Mouse (Mus musculus) brown adipose tissue, adult 24 weeks (tissue): ENCODE results near the gene Sf3a1. TPM values are rescaled to one million over a fixed set of nuclear protein-coding genes. Genes with fewer than 3 reads are reported as not detected.

Source experiments
- H3K27ac ChIP-seq: fragments of 200-500 bp; replicated peaks from 2 replicates; pipeline ENCODE4 v1.5.1; 2012; ENCODE audit warnings: low read depth, mild to moderate bottlenecking, low read length
- H3K4me1 ChIP-seq: fragments of 200-500 bp; 2 replicates; pipeline ENCODE4 v1.6.1; 2012; ENCODE audit warnings: low read length, mixed read lengths; ENCODE audit not compliant: control insufficient read depth, insufficient read depth, insufficient read length
- H3K4me3 ChIP-seq: fragments of 200-500 bp; 2 replicates; pipeline ENCODE4 v1.5.1; 2012; ENCODE audit warnings: low read depth, mild to moderate bottlenecking, low read length, moderate library complexity; ENCODE audit not compliant: insufficient read depth
- polyA plus RNA-seq: library from polyadenylated mRNA; stranded (reverse); fragments of >200 nt; gene quantifications from 2 replicates; pipeline ENCODE4 v1.2.4, GENCODE M21; 2012; ENCODE audit not compliant: missing spikeins, insufficient read depth, insufficient read length

Sf3a1 gene
- polyA plus RNA-seq, 1 experiment: 7.3 TPM

GRCm38 (mm10) chr11:4206563-4206962 is 46.4 kb downstream of the Sf3a1 start:
- Histone ChIP-seq H3K4me1 (peaks cover 35% of the 10 kb centered on the region), H3K27ac (no peak overlapping the region; the same call in 1 of the 2 replicates)

GRCm38 (mm10) chr11:4207655-4208054 is 47.5 kb downstream of the Sf3a1 start:
- Histone ChIP-seq H3K27ac (peak overlapping the region; percentile 67), H3K4me1 (peaks cover 33% of the 10 kb centered on the region), H3K4me3 (no peak overlapping the region)

More at GRCm38 (mm10) chr11:4206563-4206962, 46.4 kb downstream of the Sf3a1 start:
- no peak overlapping the region for H3K4me3 ChIP-seq

GRCm38 (mm10) chr11:4209556-4209955 is 49.4 kb downstream of the Sf3a1 start:
- Histone ChIP-seq H3K27ac (no peak overlapping the region), H3K4me3 (no peak overlapping the region), H3K4me1 (peaks cover 21% of the 10 kb centered on the region)

- H3K27ac ChIP-seq: no peak overlapping the region
- no peak overlapping the region for H3K4me3 ChIP-seq
- peaks cover 25% of the 10 kb centered on the region for H3K4me1 ChIP-seq
These were observed 50.6 kb downstream of the Sf3a1 start for GRCm38 (mm10) chr11:4210786-4211185.

- Histone ChIP-seq H3K4me3 (no peak overlapping the region), H3K27ac (no peak overlapping the region), H3K4me1 (peaks cover 13% of the 10 kb centered on the region)
These were observed 53.0 kb downstream of the Sf3a1 start for GRCm38 (mm10) chr11:4213107-4213506.

GRCm38 (mm10) chr11:4214572-4214971 is 54.4 kb downstream of the Sf3a1 start:
- Histone ChIP-seq H3K27ac (no peak overlapping the region), H3K4me3 (no peak overlapping the region), H3K4me1 (peaks cover 14% of the 10 kb centered on the region)

- peaks cover 14% of the 10 kb centered on the region for H3K4me1 ChIP-seq
- 0 out of 2 replicates have a peak overlapping the region, but pooled peaks have one; percentile 2 for H3K27ac ChIP-seq
- no peak overlapping the region for H3K4me3 ChIP-seq
These were observed 54.9 kb downstream of the Sf3a1 start for GRCm38 (mm10) chr11:4215061-4215460.

- H3K4me1 ChIP-seq: peaks cover 14% of the 10 kb centered on the region
These were observed 56.3 kb downstream of the Sf3a1 start for GRCm38 (mm10) chr11:4216248-4217000.

GRCm38 (mm10) chr11:4217914-4218629 is 57.9 kb downstream of the Sf3a1 start, which contains the start of gene Castor1:
TSS of gene Castor1 (plus strand) at chr11:4218225.
- H3K4me1 ChIP-seq: peaks cover 14% of the 10 kb centered on the region

More at GRCm38 (mm10) chr11:4216248-4217000, 56.3 kb downstream of the Sf3a1 start:
- no peak overlapping the region for H3K4me3 ChIP-seq
- H3K27ac ChIP-seq: peak overlapping the region; percentile 99

GRCm38 (mm10) chr11:4218637-4219036 is 58.5 kb downstream of the Sf3a1 start:
- Histone ChIP-seq H3K27ac (peak overlapping the region; percentile 75), H3K4me3 (peak overlapping the region; percentile 65), H3K4me1 (peaks cover 14% of the 10 kb centered on the region)

More at GRCm38 (mm10) chr11:4217914-4218629, 57.9 kb downstream of the Sf3a1 start, which contains the start of gene Castor1:
- Histone ChIP-seq H3K4me3 (peak within 1 kb of the TSS; percentile 65), H3K27ac (peak within 1 kb of the TSS; percentile 99)

- peak overlapping the region; percentile 75 for H3K27ac ChIP-seq
- H3K4me3 ChIP-seq: peak overlapping the region; percentile 65
These were observed 59.2 kb downstream of the Sf3a1 start for GRCm38 (mm10) chr11:4219317-4219751.

GRCm38 (mm10) chr11:4219908-4220307 is 59.8 kb downstream of the Sf3a1 start:
- no peak overlapping the region for H3K27ac ChIP-seq
- H3K4me1 ChIP-seq: peaks cover 14% of the 10 kb centered on the region
- H3K4me3 ChIP-seq: no peak overlapping the region

More at GRCm38 (mm10) chr11:4219317-4219751, 59.2 kb downstream of the Sf3a1 start:
- H3K4me1 ChIP-seq: peaks cover 14% of the 10 kb centered on the region

GRCm38 (mm10) chr11:4220443-4221400 is 60.6 kb downstream of the Sf3a1 start:
- no peak overlapping the region for H3K27ac ChIP-seq
- H3K4me3 ChIP-seq: no peak overlapping the region
- H3K4me1 ChIP-seq: peaks cover 11% of the 10 kb centered on the region
